11 mouse cellular contexts compared by ENCODE assay signal in the genomic region with DNA sequence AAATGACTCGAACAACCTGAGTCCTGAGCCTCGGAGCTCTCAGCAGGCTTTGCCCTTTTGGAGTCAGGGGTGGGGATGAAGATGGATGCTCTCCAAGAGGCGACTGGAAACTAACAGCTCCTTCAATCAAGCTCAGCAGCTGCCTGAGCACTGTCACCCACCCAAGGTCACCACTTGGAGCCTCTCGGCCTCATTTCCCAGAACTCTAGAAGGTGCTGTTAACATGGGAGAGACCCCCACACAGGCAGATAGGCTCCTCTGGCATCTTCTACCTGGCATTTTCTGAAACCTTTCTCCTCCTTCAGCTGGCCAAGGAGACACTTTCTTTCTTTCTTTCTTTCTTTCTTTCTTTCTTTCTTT.
DNase-seq lines count a peak whose midpoint lies in the region; ATAC-seq and TF ChIP-seq lines count a peak whose summit lies in the region.
"Had no signal": no experiment of that assay in that cellular context is flagged by ENCODE, and none has a peak within 500 bp of the region (broad histone marks: within the 10 kb centered on the region; RNA-seq: fewer than 3 reads in every experiment).

No protein-coding gene starts in this region.

- WGBS in heart, embryonic 11.5 days (ENCODE audit: insufficient replicate concordance): 10% methylated on average over 4 of the region's 4 CpGs
- WGBS in thymus, adult 2 months: 88% methylated on average over 4 of the region's 4 CpGs
- WGBS in liver, embryonic 13.5 days (ENCODE audit: insufficient replicate concordance): 12% methylated on average over 4 of the region's 4 CpGs
- WGBS in stomach, embryonic 16.5 days: 17% methylated on average over 4 of the region's 4 CpGs

- no peak for TF ChIP-seq CTCF in thymus, adult 2 months (IDR thresholded peaks at IDR 0.05; ENCODE audit: borderline replicate concordance, control insufficient read depth, extremely low read depth, insufficient read depth, low read length, poor library complexity)

- H3K27me3 ChIP-seq in heart, embryonic 11.5 days (ENCODE audit: control insufficient read depth, insufficient read depth, low read length): no peaks in the 10 kb centered on the region
- no peaks in the 10 kb centered on the region for H3K27me3 ChIP-seq in thymus, adult 2 months (ENCODE audit: control insufficient read depth, insufficient read depth, low read length)
- no peaks in the 10 kb centered on the region for H3K27me3 ChIP-seq in liver, embryonic 13.5 days
- no peaks in the 10 kb centered on the region for H3K27me3 ChIP-seq in stomach, embryonic 16.5 days (ENCODE audit: control insufficient read depth, insufficient read depth, low read length)

- H3K4me2 ChIP-seq in heart, embryonic 11.5 days: peak overlapping the region; percentile 50
- peak overlapping the region; percentile 65 for H3K4me2 ChIP-seq in liver, embryonic 13.5 days
- no peak overlapping the region for H3K4me2 ChIP-seq in stomach, embryonic 16.5 days (ENCODE audit: low read depth, low read length)

- 0 out of 2 replicates have a peak, but pooled peaks have one; percentile 28 for ATAC-seq in heart, embryonic 11.5 days (replicated peaks; ENCODE audit: insufficient number of reproducible peaks, low FRiP score, low TSS enrichment)
- peak; percentile 39 for ATAC-seq in liver, embryonic 13.5 days (ENCODE audit: low read depth)
- no peak for ATAC-seq in stomach, embryonic 16.5 days (ENCODE audit: insufficient read depth, low FRiP score)

- H3K27ac ChIP-seq in heart, embryonic 11.5 days (ENCODE audit: low read depth, low read length): no peak overlapping the region
- H3K27ac ChIP-seq in thymus, adult 2 months (ENCODE audit: control insufficient read depth, insufficient read depth, low read length): peak overlapping the region; percentile 38; the same call in 1 of the 2 replicates
- peak overlapping the region; percentile 78 for H3K27ac ChIP-seq in liver, embryonic 13.5 days
- 0 out of 2 replicates have a peak overlapping the region, but pooled peaks have one; percentile 4 for H3K27ac ChIP-seq in stomach, embryonic 16.5 days (ENCODE audit: low read length)
- H3K27ac ChIP-seq: kidney, postnatal 0 days had no signal

- H3K4me3 ChIP-seq in heart, embryonic 11.5 days (ENCODE audit: low read depth, low read length): no peak overlapping the region
- H3K4me3 ChIP-seq in thymus, adult 2 months (ENCODE audit: control insufficient read depth, insufficient read depth, low read length): no peak overlapping the region
- peak overlapping the region; percentile 33 for H3K4me3 ChIP-seq in liver, embryonic 13.5 days (replicated peaks)
- H3K4me3 ChIP-seq in stomach, embryonic 16.5 days (replicated peaks; ENCODE audit: low read length): no peak overlapping the region
- H3K4me3 ChIP-seq: megakaryocyte, embryonic 14.5 days had no signal

- H3K9me3 ChIP-seq in heart, embryonic 11.5 days (replicated peaks; ENCODE audit: control insufficient read depth, low read length): no peaks in the 10 kb centered on the region
- H3K9me3 ChIP-seq in liver, embryonic 13.5 days (replicated peaks): no peaks in the 10 kb centered on the region
- no peaks in the 10 kb centered on the region for H3K9me3 ChIP-seq in stomach, embryonic 16.5 days (replicated peaks; ENCODE audit: control insufficient read depth, low read length)
- H3K9me3 ChIP-seq: megakaryocyte, embryonic 14.5 days had no signal

- peaks cover 12% of the 10 kb centered on the region for H3K4me1 ChIP-seq in heart, embryonic 11.5 days (ENCODE audit: control insufficient read depth, insufficient read depth, low read length)
- H3K4me1 ChIP-seq in thymus, adult 2 months (replicated peaks; ENCODE audit: control insufficient read depth, insufficient read depth, low read length): no peaks in the 10 kb centered on the region
- H3K4me1 ChIP-seq in liver, embryonic 13.5 days (replicated peaks): peaks cover 55% of the 10 kb centered on the region
- peaks cover 19% of the 10 kb centered on the region for H3K4me1 ChIP-seq in stomach, embryonic 16.5 days (ENCODE audit: control insufficient read depth, insufficient read depth, low read length)

- TF ChIP-seq POLR2A in thymus, adult 2 months (IDR thresholded peaks at IDR 0.05; ENCODE audit: control insufficient read depth, extremely low read depth, insufficient read depth, low read length, poor library complexity): no peak

- no peaks in the 10 kb centered on the region for H3K36me3 ChIP-seq in heart, embryonic 11.5 days (ENCODE audit: control insufficient read depth, insufficient read depth, low read length)
- no peaks in the 10 kb centered on the region for H3K36me3 ChIP-seq in thymus, adult 2 months (ENCODE audit: control insufficient read depth, insufficient read depth, low read length)
- no peaks in the 10 kb centered on the region for H3K36me3 ChIP-seq in liver, embryonic 13.5 days
- H3K36me3 ChIP-seq in stomach, embryonic 16.5 days (ENCODE audit: control insufficient read depth, insufficient read depth, low read length): no peaks in the 10 kb centered on the region

- no peak overlapping the region for H3K9ac ChIP-seq in heart, embryonic 11.5 days (ENCODE audit: low read depth, low read length)
- H3K9ac ChIP-seq in liver, embryonic 13.5 days: peak overlapping the region; percentile 47; the same call in 1 of the 2 replicates
- no peak overlapping the region for H3K9ac ChIP-seq in stomach, embryonic 16.5 days (ENCODE audit: low read length)

- DNase-seq in heart, adult 9 months (ENCODE audit: low spot score in 2 of 2): no peak
- no peak for DNase-seq in thymus, adult 2 months
- DNase-seq in thymus, adult 18-20 months: no peak
- DNase-seq in liver, embryonic 13.5 days: no peak
- no peak for DNase-seq in spleen, postnatal 4 days (ENCODE audit: low spot score in 2 of 2)
- no peak for DNase-seq in testis, postnatal 10 days (ENCODE audit: low spot score)
- DNase-seq: thymus, postnatal 25 days had no signal
